Mouse (Mus musculus) olfactory bulb, adult 2 months (tissue): ENCODE results near the gene Eme1. TPM values are rescaled to one million over a fixed set of nuclear protein-coding genes. Genes with fewer than 3 reads are reported as not detected.

ENCODE experiments used
- H3K27ac ChIP-seq: fragments of 200-500 bp; 2 replicates; pipeline ENCODE4 v1.5.1; 2012; ENCODE audit warnings: low read depth, low read length; ENCODE audit not compliant: insufficient read depth
- H3K4me1 ChIP-seq: fragments of 200-500 bp; 2 replicates; pipeline ENCODE4 v1.6.1; 2012; ENCODE audit warnings: low read length; ENCODE audit not compliant: control insufficient read depth, insufficient read depth
- H3K4me3 ChIP-seq: fragments of 200-500 bp; 2 replicates; pipeline ENCODE4 v1.5.1; 2012; ENCODE audit warnings: mild to moderate bottlenecking, low read depth, low read length, moderate library complexity; ENCODE audit not compliant: insufficient read depth
- CTCF ChIP-seq: fragments of 200-500 bp; IDR thresholded peaks from 2 replicates; pipeline ENCODE4 v1.5.1; 2012; ENCODE audit warnings: low read depth, mild to moderate bottlenecking, low read length, moderate library complexity; ENCODE audit not compliant: insufficient read depth
- POLR2A ChIP-seq: fragments of 200-500 bp; IDR thresholded peaks from 2 replicates; pipeline ENCODE4 v1.6.1; 2012; ENCODE audit warnings: mild to moderate bottlenecking, low read depth, low read length, moderate library complexity; ENCODE audit not compliant: insufficient read depth
- WGBS: fragments of 180-500 bp; shearing (Covaris S2); methylation state at CpG from one replicate; pipeline ENCODE4 v1.1.7; 2018; 5-methylcytosine and 5-hydroxymethylcytosine counted together
- polyA plus RNA-seq: library from polyadenylated mRNA; stranded (reverse); fragments of >200 nt; gene quantifications from 2 replicates; pipeline ENCODE4 v1.2.4, GENCODE M21; 2012; ENCODE audit warnings: low replicate concordance; ENCODE audit not compliant: missing spikeins, insufficient read depth, insufficient read length

Eme1 gene
- polyA plus RNA-seq, 1 experiment: not detected

DNA sequence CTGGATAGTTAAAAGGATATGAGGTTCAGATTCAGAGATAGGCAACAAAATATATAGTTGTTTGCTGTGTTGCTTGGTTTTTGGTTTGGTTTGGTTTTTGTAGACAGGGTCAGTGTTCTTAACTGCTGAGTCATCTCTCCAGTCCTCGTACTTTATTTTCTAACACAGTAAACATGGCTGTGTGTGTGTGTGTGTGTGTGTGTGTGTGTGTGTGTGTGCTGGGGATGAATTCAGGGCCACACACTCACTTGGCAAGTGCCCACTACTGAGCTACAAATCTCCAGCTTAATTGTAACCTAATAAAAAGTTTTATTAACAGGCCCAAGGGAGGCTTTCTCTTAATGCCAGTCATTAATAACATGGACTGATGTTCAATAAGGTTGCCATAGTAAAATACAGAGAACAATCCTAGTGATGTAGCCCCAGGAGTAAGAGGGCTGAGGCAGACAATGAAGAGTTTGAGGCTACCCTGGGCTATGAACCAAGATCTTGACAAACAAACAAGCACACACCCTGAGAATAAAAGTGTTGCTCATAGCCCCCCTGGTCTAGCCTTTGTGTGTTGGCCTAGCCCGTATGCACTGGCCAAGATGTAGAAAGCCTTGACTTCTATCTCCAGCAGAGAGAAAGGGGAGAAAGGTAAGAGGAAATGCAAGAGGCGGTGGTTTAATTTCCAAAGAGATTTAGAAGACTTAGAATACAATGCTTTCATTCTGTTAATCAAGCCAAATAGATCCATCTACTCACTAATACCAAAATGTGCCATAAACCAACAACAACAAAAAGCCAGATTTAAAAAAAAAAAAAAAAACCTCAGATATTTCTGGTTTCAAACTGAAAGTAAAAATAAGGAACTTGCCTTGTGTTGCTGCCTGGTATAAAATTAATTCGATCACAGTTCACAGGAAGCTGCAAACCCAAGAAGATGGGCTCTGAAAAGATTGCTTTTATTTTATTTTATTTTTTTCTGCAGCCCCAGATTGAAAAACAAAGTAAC, 42.7 kb downstream of the Eme1 start:
- no peak overlapping the region for H3K27ac ChIP-seq
- H3K4me3 ChIP-seq: no peak overlapping the region
- no peaks in the 10 kb centered on the region for H3K4me1 ChIP-seq
- TF ChIP-seq CTCF (no peak), POLR2A (no peak)
- 57% methylated on average over 4 of the region's 4 CpGs for WGBS

DNA sequence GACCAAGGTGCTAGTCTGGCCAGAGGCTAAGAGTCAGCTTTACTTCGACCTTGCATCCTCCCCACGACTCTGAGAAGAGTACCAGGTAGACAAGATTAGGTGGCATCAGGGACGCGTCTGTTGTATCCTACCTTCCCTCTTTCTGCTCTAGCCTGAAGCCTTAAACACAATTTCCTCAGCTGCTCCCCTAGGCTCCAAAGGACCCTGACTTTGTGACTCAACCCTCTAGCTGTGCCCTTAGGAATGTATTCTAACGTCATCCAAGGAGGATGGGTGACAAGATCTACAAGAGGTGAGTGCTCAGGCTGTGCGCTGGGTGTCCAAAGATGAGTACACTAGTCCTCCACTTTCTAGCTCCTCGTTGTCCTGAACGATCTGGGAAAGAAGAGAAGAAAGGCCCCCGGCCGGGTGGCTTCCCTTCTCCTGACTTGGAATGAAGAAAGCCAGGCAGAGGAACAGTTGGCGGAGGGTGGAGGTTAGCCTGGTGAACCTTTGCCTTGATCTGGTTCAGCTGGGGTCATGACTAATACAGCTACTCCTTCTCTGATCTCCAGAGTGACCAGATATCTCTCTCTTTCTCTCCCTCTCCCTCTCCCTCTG, 51.3 kb downstream of the Eme1 start:
- 78% methylated on average over 11 of the region's 11 CpGs for WGBS
- H3K4me3 ChIP-seq: no peak overlapping the region
- no peak overlapping the region for H3K27ac ChIP-seq
- no peak for TF ChIP-seq CTCF
- no peak for TF ChIP-seq POLR2A
- H3K4me1 ChIP-seq: peaks cover 4% of the 10 kb centered on the region

DNA sequence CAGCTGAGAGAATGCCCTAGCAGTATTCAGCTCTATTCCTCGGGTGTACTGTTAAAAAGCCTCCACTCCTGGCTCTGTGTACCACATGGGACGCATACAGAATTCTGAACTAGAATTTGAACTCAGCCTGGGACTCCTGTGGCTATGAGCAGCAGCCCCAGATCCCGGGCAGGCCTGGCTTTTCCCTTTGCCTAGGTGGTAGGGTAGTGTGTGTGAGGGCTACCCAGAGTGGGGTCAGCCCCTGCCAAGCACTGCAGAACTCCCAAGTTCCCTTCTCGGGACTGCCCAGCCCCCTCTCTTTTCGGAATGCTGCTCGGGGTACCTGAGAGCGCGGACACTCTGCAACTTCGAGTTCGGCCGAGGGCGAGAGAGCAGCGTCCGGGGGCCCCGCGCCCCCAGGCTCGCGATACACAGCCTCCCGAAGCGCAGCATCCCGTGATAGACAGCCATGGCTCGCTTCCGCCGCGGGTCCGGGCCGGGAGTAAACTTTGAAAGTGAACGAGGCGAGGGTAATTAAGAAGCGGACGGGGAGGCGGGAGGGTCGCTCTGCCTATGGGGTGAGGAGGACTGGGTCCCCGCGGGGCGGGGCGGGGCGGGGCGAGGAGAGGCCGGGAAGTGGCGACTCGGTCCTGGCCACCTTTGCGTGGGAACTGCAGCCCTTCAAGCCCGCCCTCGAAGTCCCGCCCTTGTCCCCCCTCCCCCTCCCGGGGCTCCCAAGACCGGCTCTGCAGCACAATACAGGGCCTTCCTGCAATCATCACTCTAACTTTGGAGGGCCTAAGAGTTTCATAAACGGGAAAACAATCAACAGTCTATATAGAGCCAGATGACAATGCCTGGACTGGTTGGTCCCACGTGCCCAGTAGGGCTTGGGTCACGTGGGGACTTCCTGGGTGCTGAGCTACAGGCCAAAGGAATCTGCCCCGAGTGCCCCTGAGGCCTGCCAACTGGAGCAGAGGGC, 52.2 kb downstream of the Eme1 start, which contains the start of gene Acsf2:
Acsf2 (minus strand) TSS at position 551 of the 961 bp plus-strand sequence.
- WGBS: 2% methylated on average over 51 of the region's 52 CpGs
- H3K4me1 ChIP-seq: peaks cover 4% of the 10 kb centered on the region

DNA sequence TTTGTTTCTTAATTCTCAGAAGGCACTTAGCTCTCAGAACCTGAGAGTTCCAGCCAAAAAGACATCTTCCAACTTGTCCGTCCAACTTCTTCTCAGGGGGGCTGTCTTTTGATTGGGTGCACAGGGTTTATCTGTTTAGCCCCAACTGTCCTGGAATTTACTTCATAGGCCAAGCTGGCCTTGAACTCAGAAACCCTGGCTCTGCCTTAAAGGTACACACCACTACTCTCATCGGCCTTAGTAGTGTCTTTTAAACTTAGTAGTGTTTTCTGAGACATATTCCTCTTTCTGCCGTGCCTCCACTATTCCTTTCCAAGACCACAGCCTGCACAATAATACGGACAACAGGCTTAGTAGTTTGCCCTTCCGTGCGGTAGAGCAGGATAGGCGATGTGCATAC, 53.3 kb downstream of the Eme1 start:
- no peak for TF ChIP-seq CTCF
- TF ChIP-seq POLR2A: no peak
- no peak overlapping the region for H3K4me3 ChIP-seq
- WGBS: 88% methylated on average over 7 of the region's 7 CpGs
- no peak overlapping the region for H3K27ac ChIP-seq
- H3K4me1 ChIP-seq: peaks cover 4% of the 10 kb centered on the region

More for the DNA sequence above, 52.2 kb downstream of the Eme1 start, which contains the start of gene Acsf2:
- Histone ChIP-seq H3K4me3 (peak within 1 kb of the TSS; percentile 41), H3K27ac (no peak within 1 kb of the TSS)
- TF ChIP-seq POLR2A (no peak), CTCF (no peak)

DNA sequence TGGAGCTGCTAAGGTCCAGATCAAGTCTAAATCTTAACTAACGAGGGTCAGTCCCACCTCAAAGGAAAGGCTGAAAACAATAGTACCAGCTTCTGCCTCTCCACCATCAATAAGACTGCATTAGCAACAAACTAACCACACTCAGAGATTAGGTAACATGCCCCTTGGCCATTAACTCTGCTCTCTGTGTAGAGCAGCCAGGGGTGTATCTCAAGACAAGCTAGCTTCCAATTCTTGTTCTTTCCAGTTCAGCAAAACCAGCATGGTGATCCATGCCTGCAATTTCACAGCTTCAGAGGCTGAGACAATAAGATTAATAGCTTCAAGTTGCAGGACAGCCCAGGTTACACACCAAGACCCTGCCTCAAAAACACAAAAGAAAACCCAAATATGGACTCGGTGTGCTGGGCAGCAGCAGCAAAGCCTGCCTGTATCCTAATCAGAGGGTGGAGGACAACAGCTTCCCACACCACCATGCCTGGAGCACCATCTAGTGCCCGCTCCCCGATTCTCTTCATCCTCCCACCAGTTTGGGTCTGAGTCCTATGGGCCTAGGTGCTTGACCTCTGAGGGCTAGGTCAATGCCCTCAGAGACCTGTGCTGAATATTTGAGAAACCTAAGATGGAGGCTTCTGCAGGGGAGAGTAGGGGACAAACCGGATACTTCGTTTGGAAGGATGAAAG, 55.2 kb downstream of the Eme1 start:
- Histone ChIP-seq H3K27ac (no peak overlapping the region), H3K4me1 (peaks cover 4% of the 10 kb centered on the region), H3K4me3 (no peak overlapping the region)
- TF ChIP-seq CTCF: no peak
- 74% methylated on average over 6 of the region's 6 CpGs for WGBS

DNA sequence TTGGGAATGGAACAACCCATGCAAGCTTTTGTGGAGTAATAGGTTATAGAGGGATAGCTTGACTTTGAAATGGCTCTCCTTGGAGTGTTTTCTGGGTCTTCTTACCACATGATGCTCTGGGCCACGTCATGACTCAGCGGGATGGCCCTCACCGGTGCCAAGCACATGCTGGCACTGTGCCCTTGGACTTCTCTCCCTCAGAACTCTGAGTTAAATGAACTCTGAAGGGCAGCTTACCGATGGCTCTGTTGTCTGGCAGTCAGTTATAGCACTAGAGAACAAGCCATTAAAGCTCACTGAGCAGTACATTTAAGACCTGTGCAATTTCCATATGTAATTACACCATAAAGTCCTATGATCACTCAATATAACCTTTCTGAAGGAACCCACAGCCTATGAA, 56.4 kb downstream of the Eme1 start:
- TF ChIP-seq CTCF (no peak), POLR2A (no peak)
- H3K4me3 ChIP-seq: no peak overlapping the region
- H3K27ac ChIP-seq: no peak overlapping the region
- WGBS: 46% methylated on average over 4 of the region's 4 CpGs
- peaks cover 4% of the 10 kb centered on the region for H3K4me1 ChIP-seq

DNA sequence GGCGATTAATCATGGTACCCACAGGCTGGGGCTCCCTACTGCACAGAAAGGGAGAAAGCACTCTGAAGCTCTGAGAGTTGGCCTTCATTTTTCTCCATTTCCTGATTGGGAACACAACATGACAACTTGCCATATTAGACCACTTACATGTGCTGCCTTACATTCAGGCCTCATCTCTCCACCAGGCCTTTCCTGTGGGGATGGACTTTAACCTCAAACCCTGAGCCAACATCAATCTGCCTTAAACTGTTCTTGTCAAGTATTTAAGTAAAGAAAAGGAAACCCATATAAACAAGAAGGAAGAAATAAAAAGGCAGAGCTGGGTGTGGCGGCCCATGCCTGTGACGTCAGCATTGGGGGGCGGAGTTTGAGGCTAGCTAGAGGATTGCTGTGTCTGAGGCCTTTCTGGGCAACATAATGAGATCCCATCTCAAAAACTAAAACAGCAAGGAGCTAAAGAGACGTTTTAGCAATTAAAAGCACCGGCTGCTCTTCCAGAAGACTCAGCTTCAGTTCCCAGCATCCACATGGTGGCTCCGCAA, 57.4 kb downstream of the Eme1 start:
- 68% methylated on average over 7 of the region's 7 CpGs for WGBS
- TF ChIP-seq POLR2A (no peak), CTCF (no peak)
- Histone ChIP-seq H3K27ac (no peak overlapping the region), H3K4me1 (peaks cover 7% of the 10 kb centered on the region; the same call in 1 of the 2 replicates), H3K4me3 (no peak overlapping the region)

Other genes with a start within 250 kb of the Eme1 start
- 54.5 TPM in 1 of 2 replicates, not detected in the other for gene Cacna1g, start 179.8 kb downstream of the Eme1 start, polyA plus RNA-seq
- gene Spata20, start 167.8 kb downstream of the Eme1 start, polyA plus RNA-seq: not detected in 2 replicates
- not detected in 2 replicates for gene Epn3, start 154.0 kb downstream of the Eme1 start, polyA plus RNA-seq
- not detected in 2 replicates for gene Mycbpap, start 132.2 kb downstream of the Eme1 start, polyA plus RNA-seq
- not detected in 2 replicates for gene Rsad1, start 104.7 kb downstream of the Eme1 start, polyA plus RNA-seq
- gene Chad, start 88.9 kb downstream of the Eme1 start, polyA plus RNA-seq: not detected in 2 replicates
- not detected in 2 replicates for gene Acsf2, start 52.1 kb downstream of the Eme1 start, polyA plus RNA-seq
- gene Lrrc59, start 24.2 kb downstream of the Eme1 start, polyA plus RNA-seq: not detected in 2 replicates
- not detected in 2 replicates for gene Mrpl27, start 197 bp downstream of the Eme1 start, polyA plus RNA-seq
- not detected in 2 replicates for gene Xylt2, start 23.6 kb upstream of the Eme1 start, polyA plus RNA-seq
- not detected in 2 replicates for gene Gm11541, start 50.5 kb upstream of the Eme1 start, polyA plus RNA-seq
- not detected in 2 replicates for gene Cdc34b, start 87.8 kb upstream of the Eme1 start, polyA plus RNA-seq
- gene Tmem92, start 128.7 kb upstream of the Eme1 start, polyA plus RNA-seq: not detected in 2 replicates